Mouse (Mus musculus) olfactory bulb, adult 2 months (tissue): ENCODE measurements around the gene Slc35a3.

Experiments used
- CTCF ChIP-seq: fragments of 200-500 bp; IDR thresholded peaks from 2 replicates; pipeline ENCODE4 v1.5.1; 2012; ENCODE audit warnings: low read depth, mild to moderate bottlenecking, low read length, moderate library complexity; ENCODE audit not compliant: insufficient read depth
- POLR2A ChIP-seq: fragments of 200-500 bp; IDR thresholded peaks from 2 replicates; pipeline ENCODE4 v1.6.1; 2012; ENCODE audit warnings: mild to moderate bottlenecking, low read depth, low read length, moderate library complexity; ENCODE audit not compliant: insufficient read depth

GRCm38 (mm10) chr3:116650698-116651097, 61.9 kb downstream of the Slc35a3 start:
- TF ChIP-seq CTCF = no peak
- no peak for TF ChIP-seq POLR2A
